Mouse (Mus musculus): ENCODE results near the gene Cbx5. TPM values are rescaled to one million over a fixed set of nuclear protein-coding genes. Genes with fewer than 3 reads are reported as not detected.
"Not testable (repeated sequence)": the region's sequence is repeated elsewhere in the genome, so short reads cannot be mapped to it uniquely, and the experiment has no call there.

Cbx5 gene
- polyA plus RNA-seq, 2 experiments, result 32.4 to 54.4 TPM

GRCm38 (mm10) chr15:103250195-103250740 lies 10.7 kb upstream of the Cbx5 start:
- no peaks in the 10 kb centered on the region for H3K9me3 ChIP-seq (ENCODE audit: control insufficient read depth, low read length)
- ATAC-seq (ENCODE audit: insufficient read depth), result no peak
- H3K4me2 ChIP-seq (ENCODE audit: low read depth), result peak overlapping the region; percentile 81
- DNase-seq (ENCODE audit: low read depth in 3 of 3, low spot score in 3 of 3), result peak; percentile 67 to 71 (median 71)
- peak; percentile 99 for TF ChIP-seq CTCF (IDR thresholded peaks at IDR 0.05; ENCODE audit: low read depth)
- no peak for TF ChIP-seq EP300 (IDR thresholded peaks at IDR 0.05; ENCODE audit: low read depth)
- peak overlapping the region; percentile 89 for H3K9ac ChIP-seq (replicated peaks)
- H3K27me3 ChIP-seq (ENCODE audit: control insufficient read depth, insufficient read depth, low read length), result no peaks in the 10 kb centered on the region
- WGBS (ENCODE audit: insufficient replicate concordance), result 27% methylated on average over 2 of the region's 2 CpGs
- peak overlapping the region; percentile 95 for H3K27ac ChIP-seq
- H3K4me1 ChIP-seq (replicated peaks; ENCODE audit: control insufficient read depth in 2 of 2, insufficient read depth in 2 of 2, low read length in 1 of 2), result peaks cover 19 to 38% of the 10 kb centered on the region in 2 experiments
- peak overlapping the region; percentile 94 to 98 for H3K4me3 ChIP-seq (ENCODE audit: insufficient read depth in 1 of 2, low read depth in 2 of 2, low read length in 2 of 2)
- peaks cover 79% of the 10 kb centered on the region for H3K36me3 ChIP-seq (replicated peaks; ENCODE audit: control insufficient read depth, insufficient read depth, low read depth)

- Histone ChIP-seq H3K36me3 (replicated peaks; ENCODE audit: control insufficient read depth, insufficient read depth, low read depth) (peaks cover 85% of the 10 kb centered on the region), H3K4me1 (replicated peaks; ENCODE audit: control insufficient read depth in 2 of 2, insufficient read depth in 2 of 2, low read length in 1 of 2) (peaks cover 23 to 41% of the 10 kb centered on the region in 2 experiments), H3K4me2 (ENCODE audit: low read depth) (peak overlapping the region; percentile 44), H3K27ac (peak overlapping the region; percentile 56), H3K4me3 (ENCODE audit: insufficient read depth in 1 of 2, low read depth in 2 of 2, low read length in 2 of 2) (peak overlapping the region; percentile 11 to 38; a peak in 2 of 4 replicates)
- DNase-seq (ENCODE audit: low read depth in 3 of 3, low spot score in 3 of 3); ATAC-seq (ENCODE audit: insufficient read depth); H3K9ac ChIP-seq (replicated peaks); H3K27me3 ChIP-seq (ENCODE audit: control insufficient read depth, insufficient read depth, low read length); H3K9me3 ChIP-seq (ENCODE audit: control insufficient read depth, low read length): not testable (repeated sequence)
- 88% methylated on average over 6 of the region's 6 CpGs for WGBS (ENCODE audit: insufficient replicate concordance)
Measured at GRCm38 (mm10) chr15:103249511-103249910, 9.9 kb upstream of the Cbx5 start.

GRCm38 (mm10) chr15:103248401-103249313 lies 9.0 kb upstream of the Cbx5 start:
- peaks cover 85% of the 10 kb centered on the region for H3K36me3 ChIP-seq (replicated peaks; ENCODE audit: control insufficient read depth, insufficient read depth, low read depth)
- H3K9ac ChIP-seq (replicated peaks), result no peak overlapping the region
- no peak for ATAC-seq (ENCODE audit: insufficient read depth)
- TF ChIP-seq EP300 (IDR thresholded peaks at IDR 0.05; ENCODE audit: low read depth), result no peak
- no peak; the same call in 1 of the 2 replicates for TF ChIP-seq CTCF (IDR thresholded peaks at IDR 0.05; ENCODE audit: low read depth)
- peak overlapping the region; percentile 57 for H3K27ac ChIP-seq
- no peaks in the 10 kb centered on the region for H3K9me3 ChIP-seq (ENCODE audit: control insufficient read depth, low read length)
- peaks cover 23 to 43% of the 10 kb centered on the region in 2 experiments for H3K4me1 ChIP-seq (replicated peaks; ENCODE audit: control insufficient read depth in 2 of 2, insufficient read depth in 2 of 2, low read length in 1 of 2)
- no peaks in the 10 kb centered on the region for H3K27me3 ChIP-seq (ENCODE audit: control insufficient read depth, insufficient read depth, low read length)
- DNase-seq (ENCODE audit: low read depth in 3 of 3, low spot score in 3 of 3), result no peak
- WGBS (ENCODE audit: insufficient replicate concordance), result 85% methylated on average over 28 of the region's 28 CpGs
- H3K4me3 ChIP-seq (ENCODE audit: insufficient read depth in 1 of 2, low read depth in 2 of 2, low read length in 2 of 2), result peak overlapping the region in 1 of 2 experiments; percentile 38; a peak in 2 of 4 replicates
- H3K4me2 ChIP-seq (ENCODE audit: low read depth), result peak overlapping the region; percentile 44

GRCm38 (mm10) chr15:103247782-103248400 lies 8.3 kb upstream of the Cbx5 start:
- ATAC-seq (ENCODE audit: insufficient read depth) (no peak), DNase-seq (ENCODE audit: low read depth in 3 of 3, low spot score in 3 of 3) (no peak)
- H3K4me2 ChIP-seq (ENCODE audit: low read depth), result peak overlapping the region; percentile 44
- peak overlapping the region in 1 of 2 experiments; percentile 38; a peak in 2 of 4 replicates for H3K4me3 ChIP-seq (ENCODE audit: insufficient read depth in 1 of 2, low read depth in 2 of 2, low read length in 2 of 2)
- H3K27ac ChIP-seq, result peak overlapping the region; percentile 57
- H3K9me3 ChIP-seq (ENCODE audit: control insufficient read depth, low read length), result no peaks in the 10 kb centered on the region
- no peak overlapping the region for H3K9ac ChIP-seq (replicated peaks)
- peaks cover 90% of the 10 kb centered on the region for H3K36me3 ChIP-seq (replicated peaks; ENCODE audit: control insufficient read depth, insufficient read depth, low read depth)
- H3K4me1 ChIP-seq (replicated peaks; ENCODE audit: control insufficient read depth in 2 of 2, insufficient read depth in 2 of 2, low read length in 1 of 2), result peaks cover 27 to 40% of the 10 kb centered on the region in 2 experiments
- H3K27me3 ChIP-seq (ENCODE audit: control insufficient read depth, insufficient read depth, low read length), result no peaks in the 10 kb centered on the region
- TF ChIP-seq CTCF (IDR thresholded peaks at IDR 0.05; ENCODE audit: low read depth), result no peak
- no peak; the same call in 1 of the 2 replicates for TF ChIP-seq EP300 (IDR thresholded peaks at IDR 0.05; ENCODE audit: low read depth)
